Mouse (Mus musculus) gastrocnemius, postnatal 14 days (tissue): Measurements from ENCODE around the gene Zfhx2. TPM values are rescaled to one million over a fixed set of nuclear protein-coding genes. Genes with fewer than 3 reads are reported as not detected.
A peak's percentile ranks its signal among the peaks of the same experiment; 100 is the strongest.

Experiments used
- DNase-seq: peaks from one replicate; pipeline ENCODE4 v3.0.0; 2021; ENCODE audit warnings: mixed read lengths
- intact Hi-C: fragments of 180-260 bp; cut with DNase I; formaldehyde crosslinking; loops from one replicate; pipeline ENCODE4 v1.15.1; 2025; ENCODE audit warnings: low total_unique reads
- long read RNA-seq, 2 experiments: library from polyadenylated mRNA; stranded (forward); transcript quantifications; one replicate each; pipeline ENCODE4 v2.0.0; 2021
- total RNA-seq, 2 experiments: library from RNA; stranded (reverse); gene quantifications; 2 replicates each; pipeline ENCODE4 v1.2.3; 2021

The Zfhx2 gene
- total RNA-seq, result 1 to 10 TPM; 2.6 to 3.1 TPM
- long read RNA-seq, experiment 1, partial matches to known transcripts, result 1 of 2 reads
- long read RNA-seq, experiment 1, other reads (novel, unspliced or antisense), result 1 of 2 reads
- long read RNA-seq, experiment 2, partial matches to known transcripts, result 0 of 1 reads
- long read RNA-seq, experiment 2, other reads (novel, unspliced or antisense), result 1 of 1 reads

DNA sequence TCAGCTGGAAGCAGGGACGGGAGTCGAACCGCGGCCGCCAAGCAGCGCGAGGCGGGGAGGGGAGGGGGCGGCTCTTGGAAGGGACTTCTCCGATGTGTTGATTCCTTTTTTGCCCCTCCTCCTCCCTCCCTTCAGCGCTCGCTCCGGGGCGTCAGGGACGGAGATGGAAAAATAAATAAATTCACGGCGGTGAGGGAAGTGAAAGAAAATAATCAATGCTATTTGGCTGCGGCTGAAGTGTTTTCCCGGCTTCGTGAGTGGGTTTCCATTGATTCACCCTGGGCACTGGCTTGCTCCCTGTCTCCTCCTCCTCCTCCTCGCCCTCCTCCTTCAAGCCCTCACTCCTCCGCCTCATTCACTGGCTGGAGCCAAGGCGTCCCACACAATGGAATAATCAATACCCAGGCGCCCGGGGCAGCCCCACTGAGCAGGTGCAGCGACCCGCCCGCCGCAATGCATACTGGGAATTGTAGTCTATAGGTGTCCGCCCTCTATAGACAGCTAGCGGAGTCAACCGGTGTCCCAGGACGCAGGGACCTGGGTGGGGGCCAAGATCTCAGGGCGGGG lies at the start of gene Zfhx2:
Gene Zfhx2 (minus strand): TSS at position 314 of the 567 bp plus-strand sequence.
- intact Hi-C loops, result no loop called here
- peak; percentile 91 for DNase-seq

DNA sequence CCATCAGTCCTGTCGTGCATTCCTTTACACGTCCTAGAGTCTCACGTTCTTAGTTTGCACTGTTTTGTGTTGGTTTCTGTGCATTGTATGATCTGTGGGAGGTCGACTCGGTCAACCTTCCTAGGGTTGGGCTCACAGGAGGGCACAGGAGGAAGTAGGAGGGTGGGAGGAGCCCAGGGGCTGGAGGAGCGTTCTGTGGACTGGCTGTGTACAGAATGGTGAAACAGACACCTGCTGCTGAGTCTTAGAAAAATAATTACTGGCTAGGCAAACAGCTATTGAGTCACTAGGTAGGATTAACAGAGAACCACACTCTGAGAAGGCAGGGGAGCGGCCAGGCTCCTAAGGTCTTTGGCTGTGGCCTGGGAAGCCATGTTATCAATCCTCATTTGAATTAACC lies 47.2 kb upstream of the Zfhx2 start:
- intact Hi-C loops, result no loop called here
- DNase-seq, result no peak

DNA sequence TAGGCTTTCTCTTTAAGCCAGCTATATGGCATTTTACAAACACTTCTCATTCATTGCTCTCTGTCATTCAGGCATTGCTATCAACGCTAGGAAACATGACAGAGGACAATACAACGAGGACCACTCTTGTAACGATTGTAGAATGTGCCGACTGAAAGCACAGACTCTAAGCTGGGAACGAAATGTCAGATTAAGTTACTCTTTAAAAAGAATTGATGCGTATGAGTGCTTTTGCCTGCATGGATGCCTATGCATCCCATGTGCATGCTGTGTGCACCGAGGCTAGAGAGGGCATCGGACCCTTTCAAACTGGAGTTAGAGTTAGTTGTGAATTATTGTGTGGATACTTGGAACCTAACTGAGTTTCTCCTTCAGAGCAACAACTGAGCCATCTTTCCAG lies 43.6 kb upstream of the Zfhx2 start:
- intact Hi-C loops, result no loop called here
- DNase-seq, result no peak

DNA sequence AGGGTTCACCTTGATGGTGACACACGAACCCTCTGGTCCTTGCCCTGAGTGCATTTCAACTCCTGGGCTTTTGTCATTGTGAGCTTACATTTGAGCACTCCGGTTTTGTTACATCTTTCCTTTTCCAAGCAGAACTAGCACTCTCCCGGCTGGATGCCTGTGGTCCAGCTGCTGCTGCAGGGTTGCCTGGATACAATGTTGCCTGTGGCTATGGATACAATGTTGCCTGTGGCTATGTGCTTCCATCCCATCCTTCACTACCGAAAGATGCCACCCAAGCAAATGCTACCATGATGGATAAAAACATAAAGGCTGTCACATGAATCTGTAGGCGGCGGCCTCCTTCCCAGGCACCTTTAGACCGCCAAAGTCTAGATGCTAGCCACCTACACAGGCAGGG lies 34.4 kb upstream of the Zfhx2 start:
- intact Hi-C loops, result loop anchor here (5.0 to 10.0 kb wide), 2 partner anchors 41 to 308 kb away; no protein-coding TSS in a partner anchor
- DNase-seq, result no peak

DNA sequence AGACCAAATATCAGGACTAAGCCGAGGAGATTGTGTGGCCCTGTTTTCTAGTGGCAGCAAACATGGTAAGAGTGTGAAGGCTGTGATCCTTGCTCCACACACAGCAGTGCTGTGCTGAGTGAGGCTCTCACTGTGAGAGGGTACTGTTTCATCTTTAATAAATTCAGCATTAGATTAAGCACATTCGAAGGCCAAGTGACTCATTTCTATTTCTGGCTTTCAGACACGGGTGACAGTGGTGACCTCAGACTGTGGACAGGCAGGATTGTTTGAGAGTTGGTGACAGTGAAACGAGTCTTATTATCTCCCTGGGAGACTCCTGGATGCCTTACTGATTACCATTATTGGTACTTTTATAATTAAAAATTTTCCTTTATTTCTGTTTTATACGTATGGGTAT lies 33.6 kb upstream of the Zfhx2 start:
- intact Hi-C loops, result loop anchor here (5.0 to 10.0 kb wide), 2 partner anchors 42 to 309 kb away; no protein-coding TSS in a partner anchor
- no peak for DNase-seq

DNA sequence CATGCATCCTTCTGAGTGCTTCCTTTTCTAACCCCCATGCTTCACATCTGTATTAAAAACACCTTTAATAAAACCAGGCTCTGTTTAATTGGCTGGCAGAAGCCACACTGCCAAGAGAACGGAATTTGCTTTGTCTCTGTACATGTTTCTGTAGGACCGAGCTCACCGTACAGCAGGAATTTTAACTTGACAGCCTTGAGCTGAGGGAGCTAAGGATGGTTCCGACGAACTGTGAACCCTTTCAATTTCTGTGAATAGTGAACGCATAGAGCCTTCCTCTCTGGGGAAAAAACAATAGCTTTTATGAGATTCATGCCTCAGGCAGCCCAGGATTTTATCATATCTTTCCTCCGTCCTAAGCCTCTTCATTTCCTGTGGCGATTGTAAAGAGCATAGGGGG lies 30.2 kb upstream of the Zfhx2 start:
- intact Hi-C loops, result loop anchor here (10.0 kb wide), 1 partner anchor 312 kb away; no protein-coding TSS in a partner anchor
- no peak for DNase-seq

DNA sequence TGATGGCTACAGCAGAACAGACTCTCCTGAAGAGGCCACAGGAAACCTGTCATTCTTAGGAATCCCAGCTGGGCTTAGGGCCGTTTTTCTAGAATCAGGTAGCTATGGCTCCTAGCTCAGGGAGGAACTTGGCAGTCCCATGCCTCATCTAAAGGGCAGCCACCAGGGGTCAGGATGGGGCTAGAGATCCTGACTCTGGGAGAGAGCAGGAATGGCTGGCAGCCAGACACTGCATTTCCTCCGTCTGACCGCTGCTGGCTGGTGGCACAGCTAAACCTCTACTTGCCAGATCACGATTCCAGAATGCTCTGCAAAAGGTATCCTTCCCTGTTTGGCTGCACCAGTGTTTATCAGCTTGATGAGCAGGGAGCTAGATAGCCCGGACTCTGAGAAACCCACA lies 29.8 kb upstream of the Zfhx2 start:
- intact Hi-C loops, result loop anchor here (10.0 kb wide), 1 partner anchor 313 kb away; no protein-coding TSS in a partner anchor
- DNase-seq, result peak; percentile 87

DNA sequence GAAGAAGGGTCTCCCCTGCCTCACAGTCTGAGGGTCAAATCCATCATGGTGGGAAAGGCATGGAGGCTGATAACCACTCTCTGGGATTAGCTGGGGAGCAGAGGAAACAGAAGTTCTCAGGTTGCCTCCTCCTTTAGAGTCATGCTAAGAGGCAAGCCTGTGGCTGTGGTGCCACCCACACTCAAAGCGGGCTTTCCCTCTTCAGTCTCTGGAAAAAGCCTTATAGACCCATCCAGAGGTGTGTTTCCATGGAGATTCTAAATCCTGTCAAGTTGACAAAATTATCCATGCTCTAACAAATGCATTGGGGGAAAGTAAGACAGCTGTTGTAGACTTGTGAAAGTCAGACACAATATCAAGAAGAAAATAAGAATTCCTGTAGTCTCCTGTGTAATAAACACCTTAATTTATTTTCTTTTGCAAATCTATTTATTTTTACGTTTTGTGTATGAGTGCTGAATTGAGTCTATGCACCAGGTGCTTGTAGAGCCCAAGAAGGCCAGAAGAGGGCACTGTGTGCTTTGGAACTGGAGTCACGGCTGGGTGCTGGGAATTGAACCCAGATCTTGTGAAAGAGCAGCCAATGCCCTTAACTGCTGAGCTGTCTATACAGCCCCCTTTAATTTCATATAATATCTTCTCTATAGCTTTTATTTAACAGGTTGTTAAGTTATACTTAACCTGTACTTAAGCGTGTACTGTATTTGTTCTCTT lies 27.5 kb upstream of the Zfhx2 start:
- intact Hi-C loops, result loop anchor here (10.0 kb wide), 1 partner anchor 315 kb away; no protein-coding TSS in a partner anchor
- no peak for DNase-seq

DNA sequence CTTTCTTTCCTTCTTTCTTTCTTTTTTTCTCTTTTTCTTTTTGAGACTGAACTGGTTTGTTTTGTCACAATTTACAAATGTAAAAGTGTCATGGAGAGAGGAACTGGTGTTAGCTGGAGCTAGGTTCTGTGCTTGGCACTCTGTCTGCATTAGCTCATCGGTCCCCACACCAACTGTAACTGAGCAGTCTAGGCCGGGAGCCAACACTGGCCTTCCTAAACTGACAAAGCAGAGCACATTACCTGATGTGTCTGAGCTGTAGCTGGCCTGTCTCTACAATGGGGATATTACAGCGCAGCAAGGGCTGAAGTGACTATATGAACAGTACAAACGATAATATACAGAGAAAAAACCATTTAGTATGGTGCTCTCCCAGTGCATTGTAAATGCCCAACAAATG lies 26.7 kb upstream of the Zfhx2 start:
- peak; percentile 71 for DNase-seq
- intact Hi-C loops, result no loop called here

DNA sequence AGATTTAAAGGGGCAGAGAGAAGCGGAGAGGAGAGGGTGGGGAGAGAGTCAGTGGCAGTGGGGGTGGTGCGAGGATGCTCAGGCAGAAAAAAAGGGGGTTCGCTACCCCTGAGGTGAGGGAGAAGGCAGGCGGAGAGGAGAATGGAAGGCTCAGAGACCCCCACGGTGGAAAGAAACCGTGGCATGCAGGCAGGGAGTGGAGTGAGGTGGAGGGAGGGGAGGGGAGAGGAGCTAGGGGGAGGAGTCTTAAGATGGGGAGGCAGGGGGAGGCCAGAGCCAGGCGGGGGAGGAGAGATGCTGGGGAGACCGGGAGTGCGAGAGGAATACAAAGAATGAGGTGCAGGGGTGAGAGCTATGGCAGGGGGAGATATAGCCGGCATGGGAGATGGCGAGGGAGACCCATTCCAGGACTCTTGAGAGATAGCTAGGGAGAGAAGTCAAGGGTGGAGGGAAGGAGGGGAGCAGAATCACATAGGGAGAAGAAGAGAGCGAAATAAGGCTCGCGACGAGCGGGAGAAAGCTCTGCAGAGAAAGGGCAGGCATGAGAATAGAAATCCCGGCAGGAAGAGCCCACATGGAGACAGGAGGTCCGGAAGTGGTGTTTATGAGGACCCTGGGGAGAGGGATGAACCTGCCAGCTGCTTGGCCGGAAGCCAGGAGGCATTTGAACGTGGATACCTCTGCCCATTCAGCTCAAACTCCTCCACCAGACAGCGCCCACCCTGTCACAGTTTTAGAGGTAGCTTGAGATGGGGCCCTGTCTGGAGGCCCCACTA lies 24.5 kb upstream of the Zfhx2 start, which contains the start of gene Jph4:
Gene Jph4 (minus strand): TSS at position 511 of the 776 bp plus-strand sequence.
- intact Hi-C loops, result no loop called here
- DNase-seq, result no peak

DNA sequence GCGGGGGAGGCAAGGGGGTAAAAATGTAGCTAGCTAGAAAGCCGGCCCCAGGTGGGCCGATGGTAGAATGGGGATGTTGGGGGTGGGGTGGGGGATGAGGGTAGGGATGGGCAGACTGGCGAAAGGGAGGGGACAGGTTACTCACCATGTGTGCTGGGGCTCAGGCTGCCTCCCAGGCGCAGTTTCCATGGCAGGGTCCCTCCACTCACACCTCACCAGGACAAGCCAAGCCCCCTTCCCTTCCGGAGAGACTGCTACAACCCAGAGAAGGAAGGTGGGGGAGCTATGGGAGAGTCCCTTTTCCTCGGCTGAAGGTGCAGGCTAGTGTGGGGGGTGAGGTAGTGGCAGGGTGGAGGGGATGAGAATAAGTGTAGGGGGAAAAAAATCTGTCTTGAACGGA lies 23.7 kb upstream of the Zfhx2 start:
- intact Hi-C loops, result no loop called here
- no peak for DNase-seq

DNA sequence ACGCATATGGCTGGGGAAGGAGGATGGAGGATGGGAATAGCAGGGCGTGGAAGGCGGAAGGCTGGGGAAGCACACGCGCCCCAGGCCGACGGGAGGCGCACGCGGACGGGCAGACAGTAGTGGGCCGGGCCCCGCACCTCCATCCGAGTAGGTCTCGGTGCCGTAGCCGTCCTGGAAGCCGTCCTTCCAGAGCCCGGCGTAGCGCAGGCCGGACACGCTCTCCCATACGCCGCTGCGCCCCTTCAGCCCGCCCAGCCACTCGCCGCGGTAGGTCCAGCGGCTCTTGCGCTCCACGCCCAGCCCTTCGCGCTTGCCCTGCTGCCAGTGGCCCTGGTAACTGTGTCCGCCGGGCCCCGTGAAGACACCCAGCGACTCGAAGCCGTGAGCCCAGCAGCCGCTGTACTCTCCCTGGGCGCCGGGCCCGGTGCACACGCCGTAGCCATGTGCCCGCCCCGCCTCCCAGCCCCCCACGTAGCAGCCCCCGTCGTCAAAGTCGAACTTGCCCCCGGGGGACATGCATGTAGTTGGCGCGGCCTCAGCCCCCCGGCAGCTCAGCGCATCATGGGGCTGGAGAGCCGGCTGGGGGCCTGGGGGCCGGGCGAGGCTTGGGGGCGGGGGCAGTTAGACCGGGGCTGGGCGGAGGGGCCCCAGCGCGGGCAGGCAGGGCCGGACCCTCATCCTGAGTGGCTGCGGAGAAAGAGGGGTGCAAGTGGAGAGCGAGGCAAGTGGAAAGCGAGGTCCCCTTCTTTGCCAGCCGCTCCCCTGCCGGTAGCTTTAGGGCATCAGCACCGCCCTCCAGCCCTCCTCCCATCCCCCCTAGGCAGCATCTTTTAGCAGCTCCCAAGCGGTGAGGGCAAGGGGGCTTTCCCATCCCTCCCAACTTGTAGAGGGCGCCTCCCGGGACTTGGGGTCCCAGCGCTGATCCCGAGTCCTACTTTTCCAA lies 22.9 kb upstream of the Zfhx2 start:
- intact Hi-C loops, result no loop called here
- peak; percentile 67 for DNase-seq

DNA sequence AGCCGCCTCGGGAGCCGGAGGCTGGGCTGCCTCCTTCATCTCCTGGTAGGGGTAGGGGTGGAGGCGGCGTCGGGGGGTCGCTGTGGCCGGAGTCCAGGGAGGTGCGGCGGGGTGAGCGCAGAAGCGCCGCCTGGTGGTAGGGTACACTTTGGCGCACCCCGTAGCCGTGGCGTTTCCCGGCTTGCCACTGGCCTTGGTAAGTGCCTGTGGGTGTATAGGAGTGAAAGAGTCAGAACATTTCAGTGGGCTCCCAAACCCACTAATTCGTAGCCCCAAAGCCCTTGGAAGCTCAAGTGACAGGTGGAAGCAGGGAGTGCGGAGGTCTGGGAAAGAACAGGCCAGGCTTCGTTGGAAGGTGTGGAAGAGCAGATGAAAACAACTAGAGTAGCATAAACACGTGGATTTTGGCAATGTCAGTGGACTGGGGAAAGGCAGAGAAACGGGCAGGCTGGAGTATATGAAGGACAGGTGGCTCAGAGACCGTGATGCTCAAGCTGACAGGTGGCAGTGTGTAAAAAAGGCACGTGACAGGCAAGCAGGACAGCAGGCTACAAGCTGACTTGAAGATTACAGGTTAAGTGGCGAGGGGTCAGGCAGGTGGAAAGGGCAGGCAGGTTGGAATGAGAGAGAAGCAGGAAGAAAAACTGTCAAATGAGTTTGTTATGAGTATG lies 22.0 kb upstream of the Zfhx2 start:
- intact Hi-C loops, result no loop called here
- DNase-seq, result no peak

DNA sequence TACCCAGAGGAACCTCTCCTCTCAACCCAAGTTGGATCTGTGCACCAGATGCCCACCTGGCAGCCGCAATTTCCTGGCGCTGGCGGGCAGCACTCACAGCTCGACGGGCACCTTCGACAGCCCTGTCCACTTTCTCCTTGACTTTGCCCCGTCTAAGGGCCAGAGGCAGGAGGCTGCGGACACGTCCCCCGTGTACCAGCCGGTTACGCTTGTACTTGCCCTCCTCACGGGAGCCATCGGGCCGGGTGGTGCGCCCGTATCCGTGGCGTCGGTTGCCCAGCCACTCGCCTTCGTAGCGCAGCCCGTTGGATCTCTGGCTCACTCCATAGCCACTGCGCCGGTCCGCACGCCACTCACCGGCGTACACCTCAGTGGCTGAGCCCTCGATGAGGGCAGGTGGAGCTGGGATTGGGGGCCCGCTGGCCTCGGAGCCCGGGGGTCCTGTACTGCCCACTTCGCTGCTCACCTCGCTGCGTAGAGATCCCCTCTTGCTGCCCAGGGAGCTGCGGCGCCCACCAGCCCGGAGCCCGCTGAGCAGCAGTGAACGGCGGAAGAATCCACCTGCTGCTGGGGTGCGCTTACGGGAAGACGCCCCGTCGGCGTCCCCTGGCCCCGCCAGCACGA lies 21.3 kb upstream of the Zfhx2 start:
- intact Hi-C loops, result no loop called here
- no peak for DNase-seq

DNA sequence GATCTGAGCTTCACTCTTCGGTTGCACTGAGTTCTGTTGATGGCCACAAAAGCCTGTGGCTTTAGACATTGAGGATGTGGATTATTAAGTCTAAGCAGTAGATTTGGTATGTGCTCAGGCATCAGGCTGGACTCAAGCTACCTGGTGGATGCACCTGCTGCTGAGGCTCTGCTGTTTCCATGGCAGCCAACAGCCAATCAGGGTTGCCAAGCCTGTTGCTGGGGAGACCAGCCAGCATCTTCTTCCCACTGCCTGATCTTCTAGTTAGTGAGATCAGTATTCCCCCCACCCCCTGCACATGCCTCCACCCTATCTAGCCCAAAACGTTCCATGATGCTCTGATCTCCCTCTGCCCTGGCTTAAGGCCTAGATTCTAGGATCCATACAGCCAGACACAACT lies 19.6 kb upstream of the Zfhx2 start:
- intact Hi-C loops, result no loop called here
- no peak for DNase-seq

DNA sequence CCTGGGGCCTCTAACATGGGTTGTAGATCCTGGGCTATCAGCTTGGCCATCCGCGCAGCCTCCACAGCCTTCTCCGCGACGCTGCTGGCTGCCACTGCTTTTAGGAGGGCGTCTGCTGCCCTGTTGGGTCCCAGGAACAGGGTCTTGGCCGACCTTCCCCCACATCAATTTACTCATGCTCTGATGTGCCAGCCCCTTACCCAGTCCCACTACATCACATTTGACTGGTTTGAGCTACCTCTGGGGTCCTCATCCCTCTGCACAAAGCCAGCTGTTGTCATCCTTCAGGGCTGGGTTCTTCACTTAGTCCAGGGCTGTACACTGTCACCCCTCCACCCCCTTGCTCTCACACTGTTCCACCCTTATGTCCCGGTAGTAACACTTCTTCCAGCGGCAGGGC lies 18.0 kb upstream of the Zfhx2 start:
- DNase-seq, result no peak
- intact Hi-C loops, result no loop called here

DNA sequence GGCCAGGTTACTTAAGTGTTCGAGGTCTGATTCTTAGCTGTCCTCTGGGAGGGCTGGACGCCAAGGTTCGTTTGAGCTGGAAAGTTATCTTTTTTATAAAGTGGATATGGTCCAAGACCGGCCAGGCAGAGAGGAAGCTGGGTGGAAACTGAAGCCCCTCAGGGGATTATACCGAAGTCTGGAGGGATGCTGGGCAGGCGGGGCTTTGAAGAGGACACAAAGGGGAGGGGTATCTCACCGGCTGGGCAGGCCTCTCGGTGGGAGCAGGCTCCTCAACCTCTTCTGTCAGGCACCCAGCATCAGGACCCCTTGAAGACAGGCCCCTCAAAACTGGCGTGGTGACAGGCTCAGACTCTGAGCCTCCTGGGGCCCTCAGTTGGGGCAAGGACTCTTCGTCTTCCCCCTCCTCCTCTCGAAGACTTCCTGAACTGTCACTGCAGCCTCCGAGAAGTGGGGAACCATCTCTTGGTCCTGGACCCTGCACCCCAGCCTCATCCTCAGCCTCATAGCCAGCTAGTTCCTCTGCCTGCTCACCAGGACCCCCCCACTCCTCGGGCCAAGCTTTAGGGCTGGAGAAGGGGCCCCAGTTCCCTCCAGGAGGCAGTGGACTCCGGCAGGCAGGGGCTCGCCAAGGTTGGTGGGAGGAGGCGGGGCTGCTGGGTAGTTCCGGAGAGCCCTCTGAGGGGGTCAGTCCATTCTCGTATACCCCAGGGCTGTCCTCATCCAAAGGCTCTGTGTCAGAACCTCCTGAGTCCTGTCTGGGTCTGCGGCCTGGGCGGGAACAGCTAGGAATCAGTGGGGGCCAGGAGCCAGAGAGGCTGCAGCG lies 17.1 kb upstream of the Zfhx2 start:
- intact Hi-C loops, result no loop called here
- no peak for DNase-seq
